Mouse (Mus musculus) lung, embryonic 15.5 days (tissue): ENCODE measurements around the gene Gpr3. TPM values are rescaled to one million over a fixed set of nuclear protein-coding genes. Genes with fewer than 3 reads are reported as not detected.

ENCODE experiments used
- ATAC-seq: fragments of 200-750 bp; cut with Nextera tagmentation; 2 replicates; pipeline ENCODE4 v1.8.0; 2017; ENCODE audit warnings: moderate number of reproducible peaks, borderline replicate concordance; ENCODE audit not compliant: low FRiP score, low TSS enrichment; ENCODE audit errors: extremely low read depth
- H3K27ac ChIP-seq: fragments of 300-500 bp; sonication (generic); 2 replicates; pipeline ENCODE4 v1.5.1; 2015; ENCODE audit warnings: moderate library complexity, mild to moderate bottlenecking, inconsistent platforms
- H3K27me3 ChIP-seq: fragments of 300-500 bp; sonication (generic); 2 replicates; pipeline ENCODE4 v1.6.1; 2015; ENCODE audit warnings: inconsistent platforms
- H3K36me3 ChIP-seq: fragments of 300-500 bp; sonication (generic); 2 replicates; pipeline ENCODE4 v1.6.1; 2015; ENCODE audit warnings: inconsistent platforms
- H3K4me1 ChIP-seq: fragments of 300-500 bp; sonication (generic); 2 replicates; pipeline ENCODE4 v1.6.1; 2015; ENCODE audit warnings: inconsistent platforms
- H3K4me2 ChIP-seq: fragments of 300-500 bp; sonication (generic); 2 replicates; pipeline ENCODE4 v1.6.1; 2015; ENCODE audit warnings: inconsistent platforms, mild to moderate bottlenecking, moderate library complexity
- H3K4me3 ChIP-seq: fragments of 300-500 bp; sonication (generic); 2 replicates; pipeline ENCODE4 v1.5.1; 2015; ENCODE audit warnings: mild to moderate bottlenecking, inconsistent platforms
- H3K9ac ChIP-seq: fragments of 300-500 bp; sonication (generic); 2 replicates; pipeline ENCODE4 v1.6.1; 2015; ENCODE audit warnings: inconsistent platforms
- H3K9me3 ChIP-seq: fragments of 300-500 bp; sonication (generic); 2 replicates; pipeline ENCODE4 v1.6.1; 2016; ENCODE audit warnings: inconsistent platforms
- WGBS: fragments of 180-500 bp; shearing (Covaris S2); methylation state at CpG from one replicate; pipeline ENCODE4 v1.1.7; 2015; 5-methylcytosine and 5-hydroxymethylcytosine counted together
- polyA plus RNA-seq: library from polyadenylated mRNA; unstranded; fragments of >200 nt; fragmentation: Nextera tagmentation; extraction: Ambion mirVana; gene quantifications from 2 replicates; pipeline ENCODE4 v1.2.1, GENCODE M21; 2015

The Gpr3 gene
- polyA plus RNA-seq, 1 experiment from 2014 or later = 0.10 TPM

- H3K36me3 ChIP-seq = no peaks in the 10 kb centered on the region
- H3K4me2 ChIP-seq = no peak overlapping the region
- no peak overlapping the region for H3K27ac ChIP-seq
- no peak for ATAC-seq
- H3K27me3 ChIP-seq = peaks cover 83% of the 10 kb centered on the region
- WGBS = 20% methylated on average over 15 of the region's 15 CpGs
- H3K9me3 ChIP-seq = no peaks in the 10 kb centered on the region
- no peak overlapping the region for H3K4me3 ChIP-seq
- no peak overlapping the region for H3K9ac ChIP-seq
- peaks cover 14% of the 10 kb centered on the region for H3K4me1 ChIP-seq
These were observed 34.7 kb upstream of the Gpr3 start for GRCm38 (mm10) chr4:133247072-133247471.

- no peak overlapping the region for H3K9ac ChIP-seq
- peaks cover 11% of the 10 kb centered on the region for H3K4me1 ChIP-seq
- no peaks in the 10 kb centered on the region for H3K9me3 ChIP-seq
- H3K27ac ChIP-seq = no peak overlapping the region
- H3K27me3 ChIP-seq = peaks cover 56% of the 10 kb centered on the region
- no peak overlapping the region for H3K4me2 ChIP-seq
- no peak overlapping the region for H3K4me3 ChIP-seq
- H3K36me3 ChIP-seq = no peaks in the 10 kb centered on the region
- 76% methylated on average over 1 of the region's 1 CpGs for WGBS
- no peak for ATAC-seq
These were observed 32.0 kb upstream of the Gpr3 start for GRCm38 (mm10) chr4:133244289-133244688.

- WGBS = 18% methylated on average over 12 of the region's 13 CpGs
- ATAC-seq = no peak
- H3K27ac ChIP-seq = no peak overlapping the region
These were observed 31.2 kb upstream of the Gpr3 start for GRCm38 (mm10) chr4:133243538-133243937.

GRCm38 (mm10) chr4:133242710-133243109, 30.4 kb upstream of the Gpr3 start:
- Histone ChIP-seq H3K4me3 (no peak overlapping the region), H3K4me1 (peaks cover 11% of the 10 kb centered on the region), H3K9me3 (no peaks in the 10 kb centered on the region), H3K4me2 (no peak overlapping the region), H3K27me3 (peaks cover 41% of the 10 kb centered on the region), H3K9ac (no peak overlapping the region), H3K36me3 (no peaks in the 10 kb centered on the region), H3K27ac (no peak overlapping the region)
- no peak for ATAC-seq
- WGBS = 61% methylated on average over 9 of the region's 9 CpGs

More at GRCm38 (mm10) chr4:133243538-133243937, 31.2 kb upstream of the Gpr3 start:
- Histone ChIP-seq H3K4me1 (peaks cover 11% of the 10 kb centered on the region), H3K4me3 (no peak overlapping the region), H3K4me2 (0 out of 2 replicates have a peak overlapping the region, but pooled peaks have one; percentile 9), H3K36me3 (no peaks in the 10 kb centered on the region), H3K27me3 (peaks cover 49% of the 10 kb centered on the region), H3K9me3 (no peaks in the 10 kb centered on the region), H3K9ac (no peak overlapping the region)

GRCm38 (mm10) chr4:133241910-133242309, 29.6 kb upstream of the Gpr3 start:
- no peak for ATAC-seq

GRCm38 (mm10) chr4:133240934-133241908, 28.9 kb upstream of the Gpr3 start:
- Histone ChIP-seq H3K9me3 (no peaks in the 10 kb centered on the region), H3K27ac (peak overlapping the region; percentile 79), H3K4me2 (peak overlapping the region; percentile 92), H3K9ac (peak overlapping the region; percentile 60), H3K36me3 (no peaks in the 10 kb centered on the region), H3K4me1 (peaks cover 11% of the 10 kb centered on the region), H3K4me3 (peak overlapping the region; percentile 53), H3K27me3 (peaks cover 26% of the 10 kb centered on the region; the same call in 1 of the 2 replicates)
- under 1% methylated on average over 77 of the region's 78 CpGs for WGBS
- peak; percentile 92 for ATAC-seq

More at GRCm38 (mm10) chr4:133241910-133242309, 29.6 kb upstream of the Gpr3 start:
- Histone ChIP-seq H3K27ac (no peak overlapping the region), H3K9me3 (no peaks in the 10 kb centered on the region), H3K9ac (no peak overlapping the region), H3K4me3 (peak overlapping the region; percentile 53), H3K4me2 (peak overlapping the region; percentile 92), H3K27me3 (peaks cover 33% of the 10 kb centered on the region), H3K36me3 (no peaks in the 10 kb centered on the region), H3K4me1 (peaks cover 11% of the 10 kb centered on the region)
- 19% methylated on average over 11 of the region's 11 CpGs for WGBS

- 4% methylated on average over 16 of the region's 16 CpGs for WGBS
- Histone ChIP-seq H3K27ac (peak within 1 kb of the TSS; percentile 79), H3K9me3 (no peaks in the 10 kb centered on the region), H3K27me3 (peaks cover 19% of the 10 kb centered on the region; the same call in 1 of the 2 replicates), H3K36me3 (no peaks in the 10 kb centered on the region), H3K9ac (peak within 1 kb of the TSS; percentile 60), H3K4me3 (peak within 1 kb of the TSS; percentile 53), H3K4me2 (peak within 1 kb of the TSS; percentile 92), H3K4me1 (peaks cover 11% of the 10 kb centered on the region)
- peak; percentile 74 for ATAC-seq
These were observed 28.2 kb upstream of the Gpr3 start, which contains the start of gene Map3k6 for GRCm38 (mm10) chr4:133240490-133240921. Gene Map3k6, plus strand, starts transcription at chr4:133240818.

- Histone ChIP-seq H3K4me2 (no peak overlapping the region), H3K27ac (no peak overlapping the region), H3K4me3 (no peak overlapping the region), H3K9ac (no peak overlapping the region), H3K4me1 (peaks cover 11% of the 10 kb centered on the region), H3K36me3 (no peaks in the 10 kb centered on the region), H3K9me3 (no peaks in the 10 kb centered on the region), H3K27me3 (0 out of 2 replicates have a peak, but pooled peaks cover 8% of the 10 kb centered on the region)
- no peak for ATAC-seq
- 57% methylated on average over 4 of the region's 4 CpGs for WGBS
These were observed 25.6 kb upstream of the Gpr3 start for GRCm38 (mm10) chr4:133237911-133238310.

- ATAC-seq = no peak
- H3K4me3 ChIP-seq = no peak overlapping the region
- 77% methylated on average over 5 of the region's 5 CpGs for WGBS
- H3K27me3 ChIP-seq = no peaks in the 10 kb centered on the region
- H3K4me2 ChIP-seq = no peak overlapping the region
- H3K9me3 ChIP-seq = no peaks in the 10 kb centered on the region
- peaks cover 1% of the 10 kb centered on the region for H3K4me1 ChIP-seq
- H3K9ac ChIP-seq = no peak overlapping the region
- H3K36me3 ChIP-seq = no peaks in the 10 kb centered on the region
- H3K27ac ChIP-seq = no peak overlapping the region
These were observed 23.1 kb upstream of the Gpr3 start for GRCm38 (mm10) chr4:133235415-133235814.

GRCm38 (mm10) chr4:133234771-133235170, 22.4 kb upstream of the Gpr3 start:
- no peak overlapping the region for H3K4me3 ChIP-seq
- no peak overlapping the region for H3K27ac ChIP-seq
- no peak overlapping the region for H3K9ac ChIP-seq
- no peaks in the 10 kb centered on the region for H3K4me1 ChIP-seq
- no peaks in the 10 kb centered on the region for H3K9me3 ChIP-seq
- no peaks in the 10 kb centered on the region for H3K36me3 ChIP-seq
- no peaks in the 10 kb centered on the region for H3K27me3 ChIP-seq
- no peak for ATAC-seq
- 52% methylated on average over 5 of the region's 5 CpGs for WGBS
- no peak overlapping the region for H3K4me2 ChIP-seq

GRCm38 (mm10) chr4:133233285-133233976, 21.1 kb upstream of the Gpr3 start:
- H3K4me1 ChIP-seq = no peaks in the 10 kb centered on the region
- WGBS = 27% methylated on average over 10 of the region's 10 CpGs
- H3K9me3 ChIP-seq = no peaks in the 10 kb centered on the region
- H3K27ac ChIP-seq = no peak overlapping the region
- no peak overlapping the region for H3K4me3 ChIP-seq
- no peak overlapping the region for H3K9ac ChIP-seq
- H3K36me3 ChIP-seq = no peaks in the 10 kb centered on the region
- no peaks in the 10 kb centered on the region for H3K27me3 ChIP-seq
- no peak for ATAC-seq
- H3K4me2 ChIP-seq = no peak overlapping the region
